In the genomic region with DNA sequence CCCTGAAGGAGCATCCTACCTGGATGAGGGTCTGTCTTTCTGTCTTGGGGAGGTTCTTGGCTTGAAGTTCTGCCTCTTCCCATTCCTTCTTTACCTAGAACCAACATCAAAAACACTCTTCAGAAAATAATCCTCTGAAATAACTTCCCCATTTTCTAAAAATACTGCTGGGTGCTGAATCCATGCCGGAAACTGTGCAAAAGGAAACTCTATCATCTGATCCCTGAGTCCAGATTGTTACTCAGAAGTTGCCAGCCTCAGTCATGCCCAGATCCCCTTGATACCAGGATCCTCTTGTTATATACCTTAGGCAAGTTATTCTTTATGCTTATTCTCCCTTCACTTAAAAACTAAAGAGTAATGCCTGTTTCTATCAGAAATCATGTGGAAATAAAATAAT, we compare ENCODE assay signal across 30 mouse cellular contexts. TPM values are rescaled to one million over a fixed set of nuclear protein-coding genes. Genes with fewer than 3 reads are reported as not detected.
DNase-seq lines count a peak whose midpoint lies in the region; ATAC-seq and TF ChIP-seq lines count a peak whose summit lies in the region.
"Had no signal": no experiment of that assay in that cellular context is flagged by ENCODE, and none has a peak within 500 bp of the region (broad histone marks: within the 10 kb centered on the region; RNA-seq: fewer than 3 reads in every experiment).

No protein-coding gene starts in this region.

- ATAC-seq in hematopoietic stem cell, adult 5-6 weeks (replicated peaks in 1 of 2; ENCODE audit: insufficient read depth in 1 of 2, low FRiP score in 2 of 2, low TSS enrichment in 1 of 2, low read depth in 1 of 2, poor library complexity in 2 of 2, severe bottlenecking in 2 of 2), result peak; percentile 49 to 74; a peak in 3 of 4 replicates
- ATAC-seq in midbrain, embryonic 11.5 days (ENCODE audit: low FRiP score), result no peak
- ATAC-seq: forebrain, embryonic 16.5 days; inflammation-experienced regulatory T-cells, adult 6 months; liver, embryonic 12.5 days; Patski had no signal

- H3K9me3 ChIP-seq in midbrain, embryonic 11.5 days (ENCODE audit: control insufficient read depth, low read length), result no peaks in the 10 kb centered on the region
- H3K9me3 ChIP-seq: heart, embryonic 12.5 days; hindbrain, embryonic 10.5 days; hindbrain, embryonic 15.5 days; limb, embryonic 13.5 days; liver, embryonic 12.5 days; midbrain, embryonic 12.5 days; stomach, embryonic 15.5 days had no signal

- peaks cover 2% of the 10 kb centered on the region for H3K4me1 ChIP-seq in bone marrow, adult 2 months (ENCODE audit: control insufficient read depth, insufficient read depth, low read length)
- H3K4me1 ChIP-seq in midbrain, embryonic 11.5 days (ENCODE audit: control insufficient read depth, insufficient read depth, low read length), result no peaks in the 10 kb centered on the region
- H3K4me1 ChIP-seq: hindbrain, embryonic 10.5 days; hindbrain, embryonic 15.5 days; limb, embryonic 13.5 days; liver, embryonic 12.5 days; midbrain, embryonic 12.5 days; stomach, embryonic 15.5 days had no signal

- no peak for TF ChIP-seq POLR2A in bone marrow, adult 2 months (IDR thresholded peaks at IDR 0.05; ENCODE audit: borderline replicate concordance, control insufficient read depth, low read depth, low read length)

- peak overlapping the region; percentile 43; the same call in 1 of the 2 replicates for H3K27ac ChIP-seq in layer of hippocampus, adult 2 months
- H3K27ac ChIP-seq in bone marrow, adult 2 months (ENCODE audit: control insufficient read depth, insufficient read depth, low read depth, low read length, poor library complexity), result 0 out of 2 replicates have a peak overlapping the region, but pooled peaks have one; percentile 31
- H3K27ac ChIP-seq in midbrain, embryonic 11.5 days (ENCODE audit: low read depth, low read length), result no peak overlapping the region
- H3K27ac ChIP-seq: hindbrain, embryonic 10.5 days; hindbrain, embryonic 15.5 days; limb, embryonic 13.5 days; liver, embryonic 12.5 days; midbrain, embryonic 12.5 days; stomach, embryonic 15.5 days had no signal

- no peak for DNase-seq in layer of hippocampus, adult 2 months (ENCODE audit: low spot score in 2 of 2)
- DNase-seq in layer of hippocampus, adult 11-12 months (ENCODE audit: low spot score), result no peak
- DNase-seq in adrenal gland, adult (ENCODE audit: inconsistent age in 2 of 2, low spot score in 1 of 2), result no peak
- no peak for DNase-seq in right cerebral cortex, adult 18-20 months
- no peak for DNase-seq in midbrain, embryonic 11.5 days (ENCODE audit: low spot score, missing footprints)
- DNase-seq: adrenal gland, postnatal 36 days; B cell, adult 2 months; cerebellum, adult 11 months; cerebellum, postnatal 10 days; gastrocnemius, postnatal 10 days; kidney, adult 11 months; kidney, postnatal 14 days; lung, adult 18-20 months; lung, postnatal 10 days; right cerebral cortex, postnatal 14 days; thymus, postnatal 14 days had no signal

- H3K4me3 ChIP-seq in layer of hippocampus, adult 2 months, result no peak overlapping the region
- no peak overlapping the region for H3K4me3 ChIP-seq in bone marrow, adult 2 months (replicated peaks; ENCODE audit: control insufficient read depth, low read depth, low read length)
- H3K4me3 ChIP-seq in midbrain, embryonic 11.5 days (ENCODE audit: low read depth, low read length), result no peak overlapping the region
- H3K4me3 ChIP-seq: erythroblast, embryonic 14.5 days; heart, embryonic 12.5 days; hindbrain, embryonic 10.5 days; hindbrain, embryonic 15.5 days; limb, embryonic 13.5 days; liver, embryonic 12.5 days; midbrain, embryonic 12.5 days; stomach, embryonic 15.5 days had no signal

- 14% methylated on average over 1 of the region's 1 CpGs for WGBS in bone marrow, adult 2 months
- WGBS in midbrain, embryonic 11.5 days, result 91% methylated on average over 1 of the region's 1 CpGs

- TF ChIP-seq CTCF in layer of hippocampus, adult 2 months (conservative IDR thresholded peaks at IDR 0.05), result no peak
- TF ChIP-seq CTCF in bone marrow, adult 2 months (IDR thresholded peaks at IDR 0.05; ENCODE audit: control insufficient read depth, insufficient read depth, low read length), result no peak

- no peak overlapping the region for H3K9ac ChIP-seq in midbrain, embryonic 11.5 days (ENCODE audit: low read length)
- H3K9ac ChIP-seq: heart, embryonic 12.5 days; hindbrain, embryonic 15.5 days; limb, embryonic 13.5 days; liver, embryonic 12.5 days; midbrain, embryonic 12.5 days; stomach, embryonic 15.5 days had no signal

- H3K4me2 ChIP-seq in midbrain, embryonic 11.5 days, result no peak overlapping the region
- H3K4me2 ChIP-seq: heart, embryonic 12.5 days; hindbrain, embryonic 15.5 days; limb, embryonic 13.5 days; liver, embryonic 12.5 days; midbrain, embryonic 12.5 days; stomach, embryonic 15.5 days had no signal

- peaks cover 12% of the 10 kb centered on the region; the same call in 1 of the 2 replicates for H3K36me3 ChIP-seq in midbrain, embryonic 11.5 days (ENCODE audit: control insufficient read depth, insufficient read depth, low read length)

- no peaks in the 10 kb centered on the region for H3K27me3 ChIP-seq in midbrain, embryonic 11.5 days (ENCODE audit: control insufficient read depth, insufficient read depth, low read length)
- H3K27me3 ChIP-seq: CH12.LX; heart, embryonic 12.5 days; hindbrain, embryonic 15.5 days; limb, embryonic 13.5 days; liver, embryonic 12.5 days; midbrain, embryonic 12.5 days; Patski; stomach, embryonic 15.5 days had no signal

RNA-seq across cellular contexts. Expression of a gene that starts 31.7 kb away (rescaled TPM):
- under 1 TPM; 0.61 to 0.79 TPM for total RNA-seq in layer of hippocampus, adult 2 months (2021)
- 2.0 and 5.4 TPM in 2 replicates for polyA plus RNA-seq in bone marrow, adult 2 months (2011; ENCODE audit: insufficient read depth, insufficient read length, low replicate concordance, missing spikeins)
- 11.3 and 16.6 TPM in 2 replicates for total RNA-seq in hematopoietic stem cell, adult 5-6 weeks (2017)
- 0.54 and 0.60 TPM in 2 replicates for polyA plus RNA-seq in midbrain, embryonic 11.5 days (2014; fragmentation: Nextera tagmentation; extraction: Ambion mirVana)
- polyA plus RNA-seq: Patski had no signal

RNA-seq across cellular contexts. Expression of a gene that starts 48.3 kb away (rescaled TPM):
- 100 to 1,000 TPM; 447 to 470 TPM for total RNA-seq in layer of hippocampus, adult 2 months (2021)
- 80.6 and 102 TPM in 2 replicates for polyA plus RNA-seq in bone marrow, adult 2 months (2011; ENCODE audit: insufficient read depth, insufficient read length, low replicate concordance, missing spikeins)
- total RNA-seq in hematopoietic stem cell, adult 5-6 weeks (2017), result 81.2 and 168 TPM in 2 replicates
- polyA plus RNA-seq in midbrain, embryonic 11.5 days (2014; fragmentation: Nextera tagmentation; extraction: Ambion mirVana), result 233 and 256 TPM in 2 replicates
